Mouse (Mus musculus) hindbrain, postnatal 0 days (tissue): ENCODE measurements around the gene Nr1i3. TPM values are rescaled to one million over a fixed set of nuclear protein-coding genes. Genes with fewer than 3 reads are reported as not detected.

Experiments used
- ATAC-seq: fragments of 200-750 bp; cut with Nextera tagmentation; 2 replicates; pipeline ENCODE4 v1.8.0; 2017; ENCODE audit warnings: mild to moderate bottlenecking, moderate TSS enrichment, moderate library complexity
- DNase-seq: peaks from one replicate; pipeline ENCODE4 v3.0.0-alpha.2; 2015; ENCODE audit warnings: low spot score
- H3K27ac ChIP-seq: fragments of 300-500 bp; sonication (generic); 2 replicates; pipeline ENCODE4 v1.5.1; 2014; ENCODE audit warnings: mild to moderate bottlenecking
- H3K27me3 ChIP-seq: fragments of 300-500 bp; sonication (generic); 2 replicates; pipeline ENCODE4 v1.6.1; 2014; ENCODE audit warnings: low read length, mixed read lengths; ENCODE audit not compliant: insufficient read depth
- H3K36me3 ChIP-seq: fragments of 300-500 bp; sonication (generic); 2 replicates; pipeline ENCODE4 v1.6.1; 2014; ENCODE audit warnings: low read length, mixed read lengths; ENCODE audit not compliant: insufficient read depth
- H3K4me1 ChIP-seq: fragments of 300-500 bp; sonication (generic); 2 replicates; pipeline ENCODE4 v1.6.1; 2014; ENCODE audit warnings: antibody characterized with exemption, low read length, mixed read lengths; ENCODE audit not compliant: insufficient read depth
- H3K4me2 ChIP-seq: fragments of 300-500 bp; sonication (generic); 2 replicates; pipeline ENCODE4 v1.6.1; 2014; ENCODE audit warnings: low read depth, mild to moderate bottlenecking, low read length, moderate library complexity, mixed read lengths
- H3K4me3 ChIP-seq: fragments of 300-500 bp; sonication (generic); 2 replicates; pipeline ENCODE4 v1.5.1; 2014; ENCODE audit warnings: low read length
- H3K9ac ChIP-seq: fragments of 300-500 bp; sonication (generic); replicated peaks from 2 replicates; pipeline ENCODE4 v1.6.1; 2014; ENCODE audit warnings: mild to moderate bottlenecking, low read length, moderate library complexity, mixed read lengths
- H3K9me3 ChIP-seq: fragments of 300-500 bp; sonication (generic); 2 replicates; pipeline ENCODE4 v1.6.1; 2016; ENCODE audit warnings: low read length, mixed read lengths
- CTCF ChIP-seq: IDR thresholded peaks from 2 replicates; pipeline ENCODE4 v1.5.1; 2016; ENCODE audit warnings: antibody characterized with exemption, control low read depth, low read depth
- whole genome bisulfite sequencing: fragments of 180-500 bp; shearing (Covaris S2); extraction: QIAGEN DNeasy Blood & Tissue Kit; methylation state at CpG from one replicate; pipeline ENCODE4 v1.1.7; 2014; 5-methylcytosine and 5-hydroxymethylcytosine counted together
- polyA plus RNA-seq: library from polyadenylated mRNA; unstranded; fragments of >200 nt; fragmentation: Nextera tagmentation; extraction: Ambion mirVana; gene quantifications from 2 replicates; pipeline ENCODE4 v1.2.1, GENCODE M21; 2015
- total RNA-seq: library from RNA; depleted of rRNA; stranded (reverse); fragments of >200 nt; gene quantifications from 2 replicates; pipeline ENCODE4 v1.2.3, GENCODE M21; 2014; rRNA removed

Gene Nr1i3
- total RNA-seq (not detected in 2 replicates), polyA plus RNA-seq (0.40 and 0.43 TPM in 2 replicates)

- DNase-seq, result no peak
- no peaks in the 10 kb centered on the region for H3K9me3 ChIP-seq
- no peak for ATAC-seq
- no peak within 1 kb of the TSS for H3K4me2 ChIP-seq
- TF ChIP-seq CTCF, result no peak
- no peaks in the 10 kb centered on the region for H3K4me1 ChIP-seq
- no peak within 1 kb of the TSS for H3K27ac ChIP-seq
- H3K9ac ChIP-seq, result no peak within 1 kb of the TSS
- no peaks in the 10 kb centered on the region for H3K27me3 ChIP-seq
- H3K36me3 ChIP-seq, result 0 out of 2 replicates have a peak, but pooled peaks cover 7% of the 10 kb centered on the region
- WGBS, result 74% methylated on average over 10 of the region's 10 CpGs
- no peak within 1 kb of the TSS for H3K4me3 ChIP-seq
Observed at GRCm38 (mm10) chr1:171213801-171214496, at the start of gene Nr1i3. Nr1i3 (plus strand) TSS chr1:171213970.

- TF ChIP-seq CTCF, result peak; percentile 42
- Histone ChIP-seq H3K4me2 (no peak overlapping the region), H3K9me3 (no peaks in the 10 kb centered on the region), H3K4me3 (no peak overlapping the region), H3K27ac (no peak overlapping the region), H3K36me3 (no peaks in the 10 kb centered on the region), H3K9ac (no peak overlapping the region), H3K27me3 (no peaks in the 10 kb centered on the region), H3K4me1 (no peaks in the 10 kb centered on the region)
- WGBS, result 47% methylated on average over 3 of the region's 3 CpGs
- no peak for ATAC-seq
- peak; percentile 49 for DNase-seq
Observed at GRCm38 (mm10) chr1:171164258-171164657, 49.5 kb upstream of the Nr1i3 start.

GRCm38 (mm10) chr1:171165629-171166345 lies 48.0 kb upstream of the Nr1i3 start:
- no peak overlapping the region for H3K4me2 ChIP-seq
- H3K4me1 ChIP-seq, result no peaks in the 10 kb centered on the region
- no peaks in the 10 kb centered on the region for H3K36me3 ChIP-seq
- H3K9ac ChIP-seq, result no peak overlapping the region
- no peaks in the 10 kb centered on the region for H3K9me3 ChIP-seq
- DNase-seq, result no peak
- no peaks in the 10 kb centered on the region for H3K27me3 ChIP-seq
- no peak for ATAC-seq
- TF ChIP-seq CTCF, result no peak
- H3K27ac ChIP-seq, result no peak overlapping the region
- WGBS, result 80% methylated on average over 5 of the region's 5 CpGs
- no peak overlapping the region for H3K4me3 ChIP-seq

- no peak overlapping the region for H3K9ac ChIP-seq
- no peaks in the 10 kb centered on the region for H3K4me1 ChIP-seq
- no peak for ATAC-seq
- H3K27ac ChIP-seq, result no peak overlapping the region
- TF ChIP-seq CTCF, result no peak
- H3K27me3 ChIP-seq, result no peaks in the 10 kb centered on the region
- H3K36me3 ChIP-seq, result no peaks in the 10 kb centered on the region
- no peak overlapping the region for H3K4me2 ChIP-seq
- WGBS, result 90% methylated on average over 12 of the region's 12 CpGs
- H3K4me3 ChIP-seq, result no peak overlapping the region
- no peaks in the 10 kb centered on the region for H3K9me3 ChIP-seq
- DNase-seq, result no peak
Observed at GRCm38 (mm10) chr1:171168906-171169305, 44.9 kb upstream of the Nr1i3 start.

GRCm38 (mm10) chr1:171169913-171170312 lies 43.9 kb upstream of the Nr1i3 start:
- Histone ChIP-seq H3K9ac (no peak overlapping the region), H3K27ac (no peak overlapping the region), H3K9me3 (no peaks in the 10 kb centered on the region), H3K36me3 (no peaks in the 10 kb centered on the region), H3K4me3 (no peak overlapping the region), H3K4me1 (no peaks in the 10 kb centered on the region), H3K27me3 (no peaks in the 10 kb centered on the region), H3K4me2 (no peak overlapping the region)
- no peak for TF ChIP-seq CTCF
- no peak for ATAC-seq
- DNase-seq, result no peak
- 73% methylated on average over 3 of the region's 3 CpGs for WGBS

- no peak for DNase-seq
- Histone ChIP-seq H3K4me1 (no peaks in the 10 kb centered on the region), H3K27ac (no peak overlapping the region), H3K27me3 (no peaks in the 10 kb centered on the region), H3K4me2 (no peak overlapping the region), H3K9me3 (no peaks in the 10 kb centered on the region), H3K36me3 (no peaks in the 10 kb centered on the region), H3K4me3 (no peak overlapping the region), H3K9ac (no peak overlapping the region)
- WGBS, result 59% methylated on average over 3 of the region's 3 CpGs
- no peak for ATAC-seq
- no peak for TF ChIP-seq CTCF
Observed at GRCm38 (mm10) chr1:171171138-171171537, 42.6 kb upstream of the Nr1i3 start.

GRCm38 (mm10) chr1:171172779-171173178 lies 41.0 kb upstream of the Nr1i3 start:
- no peak for ATAC-seq
- WGBS, result 99% methylated on average over 8 of the region's 8 CpGs

More at GRCm38 (mm10) chr1:171172779-171173178, 41.0 kb upstream of the Nr1i3 start:
- no peaks in the 10 kb centered on the region for H3K27me3 ChIP-seq
- TF ChIP-seq CTCF, result no peak
- H3K9me3 ChIP-seq, result no peaks in the 10 kb centered on the region
- H3K4me3 ChIP-seq, result no peak overlapping the region
- no peak for DNase-seq
- no peak overlapping the region for H3K4me2 ChIP-seq
- H3K9ac ChIP-seq, result no peak overlapping the region
- H3K27ac ChIP-seq, result no peak overlapping the region
- H3K36me3 ChIP-seq, result no peaks in the 10 kb centered on the region
- H3K4me1 ChIP-seq, result no peaks in the 10 kb centered on the region
